Mouse (Mus musculus) B cell, adult 2 months (primary cell): ENCODE results near the gene Pclo.
"Not testable (repeated sequence)": the region's sequence is repeated elsewhere in the genome, so short reads cannot be mapped to it uniquely, and the experiment has no call there.

Experiments
- DNase-seq, 2 experiments: peaks; one replicate each; pipeline ENCODE4 v3.0.0; 2022

Pclo gene

DNA sequence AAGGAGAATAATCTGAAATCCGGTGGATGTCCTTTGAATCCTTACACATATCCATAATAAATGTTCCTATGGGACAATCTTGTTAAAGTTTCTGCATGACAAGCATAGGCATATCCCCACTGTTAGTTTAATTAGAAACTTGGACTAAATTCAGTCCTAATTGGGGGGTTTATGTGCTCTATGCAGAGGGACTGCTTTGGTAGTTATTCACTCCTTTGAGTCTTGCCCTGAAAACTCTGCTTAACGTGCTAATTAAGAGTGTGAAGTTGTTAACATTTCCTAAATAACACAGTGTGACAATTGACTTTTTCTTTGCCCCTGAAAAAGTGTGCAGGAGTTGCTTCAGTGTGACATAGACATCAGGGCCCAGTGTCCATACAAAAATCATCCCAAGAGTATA is 177.3 kb downstream of the Pclo start:
- no peak for DNase-seq

DNA sequence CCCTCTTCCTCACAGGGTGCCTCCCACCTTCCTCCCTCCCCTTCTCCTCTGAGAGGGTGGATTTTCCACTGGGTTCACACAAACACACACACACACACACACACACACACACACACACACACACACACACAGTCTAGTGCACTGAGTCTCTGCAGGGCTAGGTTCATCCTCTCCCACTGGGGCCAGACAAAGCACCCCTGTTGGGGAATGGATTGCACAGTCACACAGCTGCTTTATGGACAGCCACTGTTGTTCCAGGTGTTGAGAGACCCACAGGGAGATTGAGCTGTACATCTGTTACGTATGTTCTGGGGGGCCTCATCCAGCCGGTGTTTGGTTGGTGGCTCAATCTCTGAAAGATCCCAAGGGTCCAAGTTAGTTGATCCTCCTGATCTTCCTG is 182.0 kb downstream of the Pclo start:
- no peak for DNase-seq

DNA sequence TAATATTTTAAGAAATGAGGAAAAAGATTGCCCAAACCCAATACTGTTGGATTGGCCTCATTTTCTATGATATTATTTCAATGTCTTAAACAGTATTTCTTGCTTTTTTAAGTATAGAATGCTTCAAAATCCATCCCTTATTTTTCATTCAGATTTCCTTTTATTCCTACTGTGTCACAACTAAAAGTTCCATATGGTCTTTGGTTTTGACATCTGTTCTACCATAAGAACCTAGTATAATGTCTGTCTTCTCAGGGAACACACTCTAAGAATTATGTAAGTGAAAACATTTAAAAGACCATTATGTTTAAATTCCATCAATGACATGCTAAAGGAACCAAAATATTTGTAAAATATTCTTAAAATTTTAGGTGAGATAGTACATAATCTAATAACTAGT is 186.2 kb downstream of the Pclo start:
- DNase-seq = no peak

DNA sequence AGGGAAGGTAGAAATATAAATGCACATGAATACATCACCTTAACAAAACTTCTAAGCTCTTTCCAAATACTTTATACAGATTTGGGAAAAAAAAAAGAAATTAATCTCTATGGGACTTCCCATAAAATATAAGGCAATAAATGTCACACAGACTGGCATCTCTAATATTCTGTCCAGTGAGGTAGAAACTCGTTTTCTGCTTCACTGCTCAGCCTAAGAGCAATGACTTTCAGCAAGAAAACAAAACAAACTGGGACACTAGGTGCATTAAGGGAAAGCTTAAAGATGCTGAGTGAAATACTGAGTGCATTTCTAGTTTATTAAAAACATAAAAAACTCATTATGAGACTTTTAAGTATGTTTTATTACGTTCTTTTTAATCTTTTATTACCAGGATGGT is 190.7 kb downstream of the Pclo start:
- DNase-seq = no peak

DNA sequence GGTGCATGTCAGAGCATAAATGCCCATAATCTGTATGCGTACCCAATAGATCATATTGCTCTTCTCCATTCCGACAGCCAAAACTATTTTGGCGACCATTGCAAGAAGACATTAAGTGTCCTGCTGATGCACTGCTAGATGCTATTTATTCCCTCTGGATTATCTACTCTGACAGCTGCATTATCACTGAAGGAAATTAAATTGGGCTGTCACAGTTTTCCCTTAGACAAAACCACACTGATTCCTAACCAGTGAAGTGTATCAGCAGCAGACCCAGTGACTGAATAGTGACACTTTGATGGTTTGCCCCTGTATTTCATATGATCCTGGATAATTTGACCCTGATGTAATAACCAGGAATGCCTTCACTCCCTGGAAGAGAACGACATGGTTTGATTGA is 192.6 kb downstream of the Pclo start:
- DNase-seq = no peak

DNA sequence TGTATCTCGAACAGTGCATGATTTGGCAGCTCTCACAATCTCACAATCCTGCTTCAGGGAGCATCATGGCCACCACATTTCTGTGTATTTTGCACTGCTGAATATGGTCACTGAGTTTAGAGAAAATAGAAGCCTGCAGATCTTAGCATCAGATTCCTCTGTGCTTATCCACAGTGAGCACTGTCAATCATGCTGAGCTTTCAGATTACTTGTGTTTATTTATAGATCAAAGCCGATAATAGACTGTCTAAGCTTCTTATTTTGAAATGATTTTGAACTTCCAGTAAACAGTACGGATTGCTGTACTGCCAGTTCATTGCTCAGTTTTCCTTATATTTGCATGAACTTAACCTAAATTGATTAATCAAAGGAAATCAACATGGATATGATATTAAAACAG is 208.9 kb downstream of the Pclo start:
- no peak for DNase-seq

DNA sequence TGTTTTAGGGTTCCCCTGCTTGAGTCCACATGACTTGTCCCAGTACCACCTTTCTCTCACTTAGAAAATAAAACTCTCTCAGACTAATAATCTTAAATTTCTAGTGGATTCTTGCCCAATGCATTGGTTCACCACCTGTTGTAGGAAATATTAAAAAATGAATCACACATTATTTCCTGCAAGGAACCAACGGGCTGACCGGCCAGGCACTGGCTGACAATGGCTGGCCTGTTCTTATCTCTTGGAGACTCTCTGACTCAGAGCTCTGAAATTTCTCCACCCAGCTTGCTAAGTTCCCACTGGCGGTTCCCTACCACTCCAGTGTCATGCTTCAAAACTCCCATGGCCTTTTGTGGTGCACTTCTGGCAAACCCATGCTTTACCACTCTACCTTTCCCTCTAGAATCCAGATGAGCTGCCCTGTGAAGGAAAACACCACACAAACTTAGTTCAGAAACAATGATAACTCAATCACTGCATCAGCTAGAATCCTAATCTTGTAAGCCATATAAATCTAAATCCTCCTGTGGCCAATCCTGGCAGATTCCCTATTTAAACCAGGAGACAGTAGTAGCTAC is 214.0 kb downstream of the Pclo start:
- DNase-seq = no peak

- no peak for DNase-seq
Observed at GRCm38 (mm10) chr5:14750882-14751281, 236.2 kb downstream of the Pclo start.

GRCm38 (mm10) chr5:14766686-14767085 is 252.0 kb downstream of the Pclo start:
- DNase-seq = no peak

GRCm38 (mm10) chr5:14782362-14783082 is 267.8 kb downstream of the Pclo start:
- no peak for DNase-seq

- DNase-seq = no peak
Observed at GRCm38 (mm10) chr5:14793891-14794290, 279.2 kb downstream of the Pclo start.

- no peak for DNase-seq
Observed at GRCm38 (mm10) chr5:14807136-14807535, 292.4 kb downstream of the Pclo start.

DNA sequence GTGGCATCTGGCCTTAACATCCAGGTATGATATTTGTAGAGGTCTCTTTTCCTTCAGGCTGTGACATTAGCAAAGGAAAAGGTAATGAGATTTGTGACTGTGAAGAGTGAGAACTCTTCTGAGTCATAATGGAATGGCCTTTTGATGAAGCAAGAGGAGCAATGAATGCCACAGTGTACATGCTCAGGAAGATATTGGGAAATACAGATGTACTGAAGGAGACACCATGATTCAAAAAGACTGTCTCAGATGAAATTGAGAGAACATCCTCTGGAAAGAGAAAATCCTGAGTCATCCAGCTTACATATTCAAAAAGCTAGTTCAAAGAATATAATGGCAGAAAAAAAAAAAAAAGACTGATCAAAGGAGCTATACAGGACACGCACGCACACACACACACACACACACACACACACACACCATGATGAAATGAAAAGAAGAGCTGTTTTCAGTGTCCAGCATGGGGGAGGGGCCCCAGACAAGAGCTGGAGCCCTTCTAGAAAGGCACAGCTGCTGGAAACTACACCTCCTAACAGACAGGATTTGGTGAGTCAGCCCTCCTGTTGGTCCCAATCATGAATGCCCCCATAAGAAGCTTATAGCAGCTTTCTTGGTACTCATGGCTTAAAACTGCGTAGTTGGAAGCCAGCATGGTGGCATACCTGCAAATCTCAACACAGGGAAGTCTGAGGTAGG is 318.6 kb downstream of the Pclo start:
- DNase-seq = no peak

- no peak for DNase-seq
Observed at GRCm38 (mm10) chr5:14834155-14834991, 319.7 kb downstream of the Pclo start.

GRCm38 (mm10) chr5:14853650-14854049 is 338.9 kb downstream of the Pclo start:
- DNase-seq = no peak

- DNase-seq = not testable (repeated sequence)
Observed at GRCm38 (mm10) chr5:14885291-14885690, 370.6 kb downstream of the Pclo start.

GRCm38 (mm10) chr5:14892242-14892641 is 377.5 kb downstream of the Pclo start:
- DNase-seq = no peak

- not testable (repeated sequence) for DNase-seq
Observed at GRCm38 (mm10) chr5:14903539-14903938, 388.8 kb downstream of the Pclo start.
